Mouse (Mus musculus): ENCODE measurements around the gene Tcta. TPM values are rescaled to one million over a fixed set of nuclear protein-coding genes. Genes with fewer than 3 reads are reported as not detected.

Gene Tcta
- 43.3 and 45.6 TPM in 2 replicates for polyA plus RNA-seq (2015; fragmentation: Nextera tagmentation; extraction: Ambion mirVana)

DNA sequence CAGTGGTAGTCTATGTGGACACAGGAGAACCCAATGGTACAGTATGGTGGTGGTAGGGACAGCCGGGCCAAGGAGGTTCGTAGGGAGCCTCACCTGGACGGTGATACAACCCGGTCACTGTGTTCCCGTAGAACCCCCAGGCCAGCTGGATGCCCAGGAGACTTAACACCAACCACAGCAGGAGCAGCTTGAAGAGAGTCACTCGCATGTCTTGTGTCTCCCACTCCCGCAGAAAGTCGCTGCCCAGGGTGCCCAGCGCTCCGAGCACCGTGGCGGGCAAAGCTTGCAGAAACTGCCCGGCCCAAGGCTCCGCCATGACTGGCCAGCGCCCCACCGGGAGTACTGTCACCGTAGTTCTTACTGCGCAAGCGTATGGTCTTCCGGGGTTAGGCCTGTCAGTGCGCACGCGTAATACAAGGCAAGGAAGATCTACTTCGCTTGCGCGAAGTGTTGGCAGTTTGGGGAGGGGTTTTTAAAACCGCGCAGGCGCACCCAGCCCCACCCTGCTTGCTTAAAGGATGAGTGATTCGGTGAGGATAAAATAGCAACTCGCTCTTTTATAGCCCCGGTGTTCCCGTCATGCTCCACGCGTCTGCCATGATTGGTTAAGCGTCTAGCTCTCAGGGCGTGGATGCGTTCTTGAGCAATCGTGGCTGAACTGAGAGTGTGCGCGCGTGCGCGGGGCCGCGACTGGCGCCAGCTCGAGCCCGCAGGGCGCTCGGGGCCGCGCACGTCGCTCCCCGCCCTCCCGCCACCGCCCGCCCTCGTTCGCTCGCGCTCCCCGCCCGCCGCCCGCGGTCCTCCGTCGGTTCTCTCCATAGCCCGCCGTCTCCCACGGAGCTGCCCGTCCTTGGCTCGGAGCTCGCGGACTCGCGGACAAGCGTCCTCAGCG lies at the start of gene Tcta, which contains the start of gene Rhoa:
Gene Tcta (minus strand): TSS at position 532 of the 892 bp plus-strand sequence.
Gene Rhoa (plus strand): TSS at position 501 of the 892 bp plus-strand sequence.

DNA sequence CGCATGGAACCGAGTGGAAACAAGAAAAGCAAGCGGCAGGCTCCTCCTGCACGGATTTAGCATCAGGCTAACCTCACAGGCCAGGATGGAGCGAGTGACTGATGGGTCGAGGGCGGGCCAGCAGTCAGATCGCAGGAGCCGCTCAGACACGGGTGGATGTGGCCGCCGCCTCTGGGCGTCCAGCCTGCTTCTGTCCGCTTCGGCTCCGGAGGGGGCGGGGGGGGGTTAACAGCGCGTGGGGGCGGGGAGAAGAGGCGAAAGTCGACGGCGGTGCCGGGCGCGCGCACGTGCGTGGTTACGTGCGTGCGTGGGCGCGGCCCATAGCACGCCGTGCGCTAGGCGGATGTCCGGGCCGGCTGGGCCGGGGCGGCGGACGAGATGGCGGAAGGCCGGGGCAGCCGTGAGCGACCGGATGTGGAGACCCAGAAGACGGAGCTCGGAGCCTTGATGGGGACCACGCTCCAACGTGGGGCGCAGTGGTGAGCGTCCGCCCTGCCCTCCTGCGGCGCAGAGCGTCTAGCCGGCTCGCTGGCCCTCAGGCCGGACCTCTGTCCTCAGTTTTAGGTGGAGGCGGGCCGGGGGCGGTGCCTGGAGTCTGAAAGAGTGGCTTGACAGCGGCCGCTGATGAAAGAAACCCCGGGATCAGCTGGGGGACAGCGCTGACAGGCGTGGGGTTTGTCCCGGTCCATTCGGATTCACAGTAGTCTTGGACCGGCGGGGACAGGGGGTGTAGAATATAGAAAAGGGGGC lies 41.8 kb upstream of the Tcta start, which contains the start of gene Usp4:
Gene Usp4 (plus strand): TSS at position 314 of the 750 bp plus-strand sequence.

DNA sequence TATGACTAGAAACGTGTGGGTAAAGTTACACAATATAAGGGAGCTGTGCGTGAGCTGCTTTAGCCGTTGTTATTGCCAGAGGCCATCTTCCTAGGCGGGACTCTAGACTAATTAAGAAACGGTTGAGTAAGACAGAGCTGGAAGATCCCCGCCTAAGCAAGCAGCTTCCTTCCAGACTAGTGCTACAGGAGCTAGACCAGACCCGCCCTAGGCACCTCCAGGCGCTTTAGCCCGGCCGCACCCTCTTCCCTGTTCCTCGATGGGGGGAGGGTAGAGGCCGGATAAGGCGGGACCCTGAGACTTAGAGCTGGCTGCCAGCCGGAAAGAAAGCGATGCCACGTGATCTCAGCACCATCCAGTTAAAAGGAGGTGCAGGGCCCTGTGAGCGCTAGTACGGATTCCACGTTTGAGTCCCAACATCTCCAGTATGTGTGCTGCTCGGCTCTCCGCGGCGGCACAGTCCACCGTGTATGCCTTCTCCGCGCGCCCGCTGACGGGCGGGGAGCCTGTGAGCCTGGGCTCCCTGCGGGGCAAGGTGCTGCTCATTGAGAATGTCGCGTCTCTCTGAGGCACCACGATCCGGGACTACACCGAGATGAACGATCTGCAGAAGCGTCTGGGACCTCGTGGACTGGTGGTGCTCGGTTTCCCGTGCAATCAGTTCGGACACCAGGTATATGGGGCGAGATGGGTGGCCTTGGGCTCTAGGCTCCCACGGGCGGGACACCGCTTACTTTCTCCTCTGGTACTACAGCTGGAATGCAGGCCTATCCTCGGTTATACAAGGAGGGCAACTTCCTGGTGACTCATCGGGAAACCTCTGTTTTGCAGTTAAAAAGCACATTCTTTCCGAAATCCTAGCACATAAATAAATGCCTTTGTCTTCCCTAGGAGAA lies 33.2 kb upstream of the Tcta start, which contains the start of gene Gpx1:
Gene Gpx1 (plus strand): TSS at position 18 of the 896 bp plus-strand sequence.

DNA sequence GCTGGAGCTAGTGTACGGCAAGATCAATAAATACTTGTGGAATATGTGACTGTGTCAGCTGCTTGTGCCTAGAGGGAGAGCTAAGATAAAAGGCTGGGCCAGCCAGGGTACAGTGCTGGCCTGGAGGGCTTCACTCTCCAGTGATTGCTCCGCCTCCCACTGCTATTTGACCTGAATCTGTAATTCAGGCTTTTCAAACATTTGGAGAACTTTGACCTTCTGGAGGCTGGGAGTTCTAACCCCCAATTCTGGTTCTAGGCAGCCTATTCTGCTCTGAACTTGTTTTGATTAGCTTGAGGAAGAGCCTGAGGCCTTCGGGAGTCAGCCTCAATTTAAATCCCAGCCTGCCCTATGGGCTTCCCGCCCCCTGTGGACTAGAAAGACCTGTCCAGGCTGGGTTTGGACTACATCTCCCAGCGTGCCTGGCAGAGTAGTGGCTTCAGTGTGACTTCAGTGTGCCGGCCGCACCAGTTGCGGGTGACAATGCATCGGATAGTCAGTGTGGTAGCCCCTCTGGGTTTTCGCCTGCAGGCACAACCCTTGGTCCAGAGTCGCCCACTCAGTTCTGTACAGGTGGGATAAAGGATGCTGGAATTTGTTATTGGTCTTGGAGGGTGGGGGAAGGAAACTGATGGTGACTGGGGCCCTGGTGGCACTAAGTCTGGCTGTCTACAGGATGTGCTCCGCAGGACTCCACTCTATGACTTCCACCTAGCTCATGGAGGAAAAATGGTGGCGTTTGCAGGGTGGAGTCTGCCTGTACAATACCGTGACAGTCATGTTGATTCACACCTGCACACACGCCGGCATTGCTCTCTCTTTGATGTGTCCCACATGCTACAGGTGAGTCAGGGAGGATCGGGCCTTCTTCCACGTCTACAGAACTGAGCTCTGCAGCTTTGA lies 9.3 kb downstream of the Tcta start, which contains the start of gene Amt:
Gene Amt (plus strand): TSS at position 401 of the 903 bp plus-strand sequence.

DNA sequence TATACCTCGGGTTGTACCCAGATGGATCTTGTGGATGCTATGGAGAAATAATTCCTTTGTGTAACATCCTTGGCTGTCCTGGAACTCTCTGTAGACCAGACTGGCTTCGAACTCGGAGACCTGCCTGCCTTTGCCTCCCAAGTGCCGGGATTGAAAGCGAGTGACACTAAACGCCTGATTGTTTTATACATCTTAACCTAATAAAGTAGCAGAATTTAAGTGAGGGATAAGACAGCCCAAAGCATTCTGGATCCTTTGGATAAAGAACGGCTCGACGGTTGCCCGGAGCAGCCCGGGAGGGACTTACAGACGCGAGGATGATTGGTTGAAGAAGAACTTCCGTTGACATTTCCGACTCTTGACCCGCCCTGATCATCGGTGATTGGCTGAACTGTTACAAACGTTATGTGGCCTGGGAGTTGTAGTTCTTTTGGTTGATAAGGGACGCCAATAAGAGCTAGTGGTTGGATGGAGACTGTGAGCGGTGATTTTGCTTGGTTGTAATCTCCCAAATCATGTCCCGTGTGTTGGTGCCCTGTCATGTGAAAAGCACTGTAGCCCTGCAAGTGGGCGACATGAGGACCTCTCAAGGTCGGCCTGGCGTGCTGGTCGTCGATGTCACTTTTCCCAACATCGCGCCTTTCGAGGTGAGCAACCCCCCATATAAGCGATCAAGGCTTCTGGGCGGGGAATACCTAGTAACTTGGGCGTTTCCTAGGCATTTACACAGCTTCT lies 15.8 kb downstream of the Tcta start, which contains the start of gene Nicn1:
Gene Nicn1 (plus strand): TSS at position 414 of the 735 bp plus-strand sequence.

DNA sequence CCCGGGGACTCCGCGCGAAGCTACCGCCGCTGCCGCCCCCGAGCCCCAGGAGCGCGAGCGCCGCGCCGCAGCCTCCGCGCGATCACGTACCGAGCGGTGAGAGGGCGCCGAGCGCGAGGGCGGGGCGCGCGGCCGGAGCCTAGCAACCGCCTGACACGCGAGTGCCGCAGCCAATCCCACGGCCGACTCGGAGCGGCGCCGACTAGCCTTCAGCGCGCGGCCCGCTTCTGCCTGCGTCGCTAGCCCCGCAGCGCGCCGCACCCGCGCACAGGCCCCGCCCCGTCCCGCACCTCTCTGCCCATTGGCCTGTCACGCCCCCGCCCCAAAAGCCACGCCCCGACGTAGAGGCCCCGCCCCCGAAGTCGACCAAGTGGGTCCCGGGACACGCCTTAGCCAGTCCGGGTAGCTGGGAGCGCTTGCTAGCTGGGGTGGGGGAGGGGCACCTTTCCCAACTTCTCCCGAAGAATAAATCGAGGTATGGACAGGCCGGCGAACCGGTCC lies 42.2 kb downstream of the Tcta start, which contains the start of gene Dag1:
Gene Dag1 (minus strand): TSS at position 269 of the 501 bp plus-strand sequence.

Other genes starting within 250 kb of the Tcta start
- 0.19 and 0.44 TPM in 2 replicates for gene Mst1, start 225.7 kb downstream of the Tcta start, polyA plus RNA-seq (2015; fragmentation: Nextera tagmentation; extraction: Ambion mirVana)
- gene Rnf123, start 222.8 kb downstream of the Tcta start, polyA plus RNA-seq (2015; fragmentation: Nextera tagmentation; extraction: Ambion mirVana) = 24.1 and 31.9 TPM in 2 replicates
- gene Apeh, start 211.6 kb downstream of the Tcta start, polyA plus RNA-seq (2015; fragmentation: Nextera tagmentation; extraction: Ambion mirVana) = 25.7 and 28.6 TPM in 2 replicates
- gene Bsn, start 115.8 kb downstream of the Tcta start, polyA plus RNA-seq (2015; fragmentation: Nextera tagmentation; extraction: Ambion mirVana) = 0.12 and 0.13 TPM in 2 replicates
- gene Dag1, start 42.2 kb downstream of the Tcta start, polyA plus RNA-seq (2015; fragmentation: Nextera tagmentation; extraction: Ambion mirVana) = 160 and 165 TPM in 2 replicates
- 13.9 and 14.8 TPM in 2 replicates for gene Nicn1, start 15.7 kb downstream of the Tcta start, polyA plus RNA-seq (2015; fragmentation: Nextera tagmentation; extraction: Ambion mirVana)
- 2.1 and 2.4 TPM in 2 replicates for gene Amt, start 9.3 kb downstream of the Tcta start, polyA plus RNA-seq (2015; fragmentation: Nextera tagmentation; extraction: Ambion mirVana)
- gene Rhoa, start within 50 bp of the Tcta start, polyA plus RNA-seq (2015; fragmentation: Nextera tagmentation; extraction: Ambion mirVana) = 251 and 309 TPM in 2 replicates
- gene Gpx1, start 32.7 kb upstream of the Tcta start, polyA plus RNA-seq (2015; fragmentation: Nextera tagmentation; extraction: Ambion mirVana) = 242 and 328 TPM in 2 replicates
- 42.4 and 44.9 TPM in 2 replicates for gene Usp4, start 41.7 kb upstream of the Tcta start, polyA plus RNA-seq (2015; fragmentation: Nextera tagmentation; extraction: Ambion mirVana)
- gene 1700102P08Rik, start 86.6 kb upstream of the Tcta start, polyA plus RNA-seq (2015; fragmentation: Nextera tagmentation; extraction: Ambion mirVana) = 0.15 and 0.28 TPM in 2 replicates
- 0.45 and 0.71 TPM in 2 replicates for gene Ccdc36, start 122.3 kb upstream of the Tcta start, polyA plus RNA-seq (2015; fragmentation: Nextera tagmentation; extraction: Ambion mirVana)
- gene BC048562, start 130.3 kb upstream of the Tcta start, polyA plus RNA-seq (2015; fragmentation: Nextera tagmentation; extraction: Ambion mirVana) = not detected in 2 replicates
- gene Ccdc71, start 154.4 kb upstream of the Tcta start, polyA plus RNA-seq (2015; fragmentation: Nextera tagmentation; extraction: Ambion mirVana) = 22.3 and 24.9 TPM in 2 replicates
- 14.7 and 17.2 TPM in 2 replicates for gene Klhdc8b, start 155.4 kb upstream of the Tcta start, polyA plus RNA-seq (2015; fragmentation: Nextera tagmentation; extraction: Ambion mirVana)
- gene Lamb2, start 173.6 kb upstream of the Tcta start, polyA plus RNA-seq (2015; fragmentation: Nextera tagmentation; extraction: Ambion mirVana) = 34.7 and 41.0 TPM in 2 replicates
- 38.7 and 43.0 TPM in 2 replicates for gene Usp19, start 184.4 kb upstream of the Tcta start, polyA plus RNA-seq (2015; fragmentation: Nextera tagmentation; extraction: Ambion mirVana)
- 47.8 and 49.7 TPM in 2 replicates for gene Qars, start 201.5 kb upstream of the Tcta start, polyA plus RNA-seq (2015; fragmentation: Nextera tagmentation; extraction: Ambion mirVana)
- 62.0 and 62.6 TPM in 2 replicates for gene Qrich1, start 210.6 kb upstream of the Tcta start, polyA plus RNA-seq (2015; fragmentation: Nextera tagmentation; extraction: Ambion mirVana)